Mouse (Mus musculus) splenic B cell, adult 2 months (primary cell): Measurements from ENCODE around the gene Dcaf5.
"Not testable (repeated sequence)": the region's sequence is repeated elsewhere in the genome, so short reads cannot be mapped to it uniquely, and the experiment has no call there.

ENCODE experiments used
- DNase-seq: peaks from one replicate; pipeline ENCODE4 v3.0.0-alpha.2; 2011; ENCODE audit warnings: low read depth, low spot score
- H3K27me3 ChIP-seq: 2 replicates; pipeline ENCODE4 v1.6.1; 2012; ENCODE audit warnings: mild to moderate bottlenecking, low read length, moderate library complexity, mixed read lengths; ENCODE audit not compliant: control insufficient read depth, poor library complexity, insufficient read depth, severe bottlenecking
- H3K36me3 ChIP-seq: 2 replicates; pipeline ENCODE4 v1.6.1; 2012; ENCODE audit warnings: mild to moderate bottlenecking, low read length, moderate library complexity, mixed read lengths; ENCODE audit not compliant: control insufficient read depth, poor library complexity, insufficient read depth, severe bottlenecking

Dcaf5 gene

DNA sequence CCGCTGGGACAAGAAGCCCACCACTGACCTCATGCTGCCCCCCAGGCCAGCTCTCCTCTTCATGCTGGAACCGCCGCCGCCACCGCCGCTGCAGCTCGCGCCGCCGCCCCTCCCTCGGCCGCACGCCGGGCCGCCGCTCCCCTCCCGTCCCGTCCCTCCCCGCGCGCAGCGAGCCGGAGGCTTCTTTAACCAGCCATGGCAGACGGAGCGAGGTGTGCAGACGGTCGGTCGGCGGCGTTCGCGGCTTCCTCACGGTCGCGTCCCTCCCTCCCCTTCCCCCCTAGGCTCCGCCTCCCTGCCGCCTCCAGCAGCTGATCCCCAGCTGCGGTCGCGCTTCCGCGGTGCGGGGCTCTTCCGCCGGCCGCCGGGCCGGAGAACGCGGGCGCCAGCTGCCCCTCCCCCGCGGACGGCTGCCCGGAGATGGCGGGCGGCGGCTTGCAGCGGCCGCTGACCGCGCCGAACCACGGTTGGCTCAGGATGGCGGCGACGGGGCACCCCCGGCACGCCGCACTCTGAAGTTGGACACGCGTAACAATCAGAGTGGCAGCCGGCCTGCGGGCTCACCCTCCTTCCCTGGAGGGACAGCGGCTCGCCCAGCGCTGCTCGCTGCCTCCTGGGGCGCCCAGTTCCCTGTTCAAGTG lies at the start of gene Dcaf5:
Gene Dcaf5, minus strand, starts transcription at position 266 of the 641 bp plus-strand sequence.
- Histone ChIP-seq H3K27me3 (no peaks in the 10 kb centered on the region), H3K36me3 (no peaks in the 10 kb centered on the region)
- peak; percentile 85 for DNase-seq

DNA sequence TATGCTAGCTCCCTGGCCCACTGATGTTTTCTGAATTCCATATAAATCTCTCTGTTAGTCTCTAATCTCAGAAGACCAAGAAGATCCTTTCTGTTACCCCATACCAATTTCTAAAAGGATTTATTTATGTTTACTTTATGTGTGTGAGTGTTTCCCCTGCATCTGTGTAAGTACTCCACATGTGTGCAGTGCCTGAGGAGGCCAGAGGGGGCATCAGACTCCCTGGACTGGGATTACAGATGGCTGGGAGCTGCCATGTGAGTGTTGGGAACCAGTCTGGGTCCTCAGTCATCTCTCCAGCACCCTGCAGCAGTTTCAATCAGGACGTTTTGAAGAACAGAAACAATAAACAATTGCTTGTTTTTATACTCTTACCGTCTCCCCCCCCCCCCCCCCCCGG lies 47.0 kb upstream of the Dcaf5 start:
- no peak for DNase-seq
- Histone ChIP-seq H3K27me3 (no peaks in the 10 kb centered on the region), H3K36me3 (peaks cover 12% of the 10 kb centered on the region)

DNA sequence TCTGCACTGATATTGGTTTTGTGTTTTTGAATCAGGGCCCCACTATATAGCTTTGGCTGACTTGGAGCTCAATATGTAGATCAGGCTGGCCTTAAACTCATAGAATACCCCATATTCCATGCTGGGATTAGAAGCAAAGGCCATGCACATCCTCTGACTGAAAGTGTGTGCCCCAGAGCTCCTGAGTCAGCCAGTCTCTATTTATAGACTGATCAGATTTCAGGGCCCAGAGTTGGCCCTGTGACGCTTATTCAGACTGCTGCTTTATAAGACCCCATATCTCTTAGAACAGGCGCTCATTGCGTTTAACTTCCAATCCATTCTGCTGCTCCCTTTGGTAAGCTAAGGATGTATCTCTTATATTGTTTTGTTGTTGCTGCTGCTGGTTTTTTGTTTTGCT lies 43.6 kb upstream of the Dcaf5 start:
- DNase-seq: no peak
- H3K36me3 ChIP-seq: peaks cover 10% of the 10 kb centered on the region
- H3K27me3 ChIP-seq: no peaks in the 10 kb centered on the region

DNA sequence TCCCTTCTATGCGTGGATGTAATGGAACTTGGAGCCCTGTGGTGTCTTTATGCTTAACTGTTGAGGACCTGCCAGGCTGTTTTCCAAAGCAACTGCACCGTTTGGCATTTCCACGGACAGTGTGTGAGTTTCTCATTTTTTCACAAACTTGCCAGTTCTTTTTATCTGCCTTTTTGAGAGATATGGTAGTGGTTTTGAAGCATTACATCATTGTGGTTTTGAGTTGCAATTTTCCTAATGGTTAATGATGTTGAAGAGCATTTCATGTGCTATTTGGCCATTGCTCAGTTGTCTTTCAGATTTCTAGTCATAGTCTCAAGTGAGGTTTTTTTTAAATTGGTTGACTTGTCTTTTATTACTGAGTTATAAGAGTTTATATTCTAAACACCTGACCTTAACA lies 37.3 kb upstream of the Dcaf5 start:
- H3K36me3 ChIP-seq: 0 out of 2 replicates have a peak, but pooled peaks cover 2% of the 10 kb centered on the region
- H3K27me3 ChIP-seq: no peaks in the 10 kb centered on the region
- DNase-seq: no peak

DNA sequence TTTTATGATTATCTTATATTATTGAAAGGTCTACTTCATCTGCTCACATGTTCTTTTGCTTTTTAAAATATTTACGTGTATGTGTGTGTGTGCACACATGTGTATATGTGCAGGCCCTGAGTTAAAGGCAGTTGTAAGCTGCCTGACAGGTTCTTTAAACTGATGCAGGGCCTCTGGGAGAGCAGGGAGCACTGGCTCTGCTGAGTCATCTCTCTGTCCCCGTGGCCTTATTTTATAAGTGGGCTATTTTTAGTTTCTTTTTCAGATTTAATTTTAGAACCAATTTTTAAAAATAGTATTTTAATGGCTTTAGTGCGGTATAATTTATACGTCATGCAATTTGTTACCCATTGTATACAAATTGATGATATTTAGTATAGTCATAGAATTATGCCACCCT lies 35.5 kb upstream of the Dcaf5 start:
- Histone ChIP-seq H3K27me3 (no peaks in the 10 kb centered on the region), H3K36me3 (0 out of 2 replicates have a peak, but pooled peaks cover 2% of the 10 kb centered on the region)
- no peak for DNase-seq

DNA sequence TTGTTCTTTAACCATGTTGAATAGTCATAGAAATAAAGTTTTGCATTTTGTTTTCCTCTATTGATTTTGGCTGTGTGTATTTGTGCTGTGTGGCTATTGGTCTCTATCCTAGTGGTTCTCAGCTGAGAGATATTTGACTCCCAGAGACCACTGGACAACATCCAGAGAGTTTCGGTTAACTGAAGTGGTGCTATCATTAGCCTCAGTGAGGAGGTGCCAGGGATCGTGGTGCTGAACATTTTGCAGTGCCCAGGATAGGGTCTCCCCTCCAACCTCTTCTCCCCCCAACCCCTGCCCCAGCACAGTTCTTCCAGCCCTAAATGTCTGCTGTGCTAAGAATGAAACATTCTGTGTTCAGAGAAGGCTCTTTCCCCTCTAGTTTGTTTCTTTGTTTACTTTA lies 33.8 kb upstream of the Dcaf5 start:
- no peaks in the 10 kb centered on the region for H3K36me3 ChIP-seq
- no peaks in the 10 kb centered on the region for H3K27me3 ChIP-seq
- no peak for DNase-seq

DNA sequence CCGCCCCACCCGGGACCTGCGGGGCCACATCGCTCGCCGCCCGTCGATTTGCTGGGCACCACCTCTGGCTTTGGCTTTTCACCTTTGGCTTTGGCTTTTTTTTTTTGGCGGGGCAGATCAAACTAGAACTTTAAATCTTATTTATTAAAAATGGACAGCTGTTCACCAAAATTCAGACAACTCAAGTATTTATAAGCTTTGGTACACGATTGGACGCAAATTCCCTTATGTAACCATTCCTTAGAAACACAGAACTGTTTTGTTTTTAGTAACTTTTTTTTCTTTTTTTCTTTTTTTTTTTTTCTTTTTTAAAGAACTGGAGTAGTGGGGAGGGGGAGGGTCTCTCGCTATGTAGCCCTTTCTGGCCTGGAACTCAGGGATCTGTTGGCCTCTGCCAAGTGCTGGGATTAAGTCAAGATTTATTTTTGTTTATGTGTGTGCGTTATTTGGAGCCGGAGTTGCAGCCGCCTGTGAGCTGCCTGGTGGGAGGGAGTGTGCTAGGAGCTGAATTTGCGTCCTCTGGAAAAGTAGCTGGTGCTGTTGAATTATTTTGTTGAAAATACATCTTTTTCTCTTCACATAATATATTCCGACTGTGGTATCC lies 27.4 kb upstream of the Dcaf5 start:
- Histone ChIP-seq H3K36me3 (no peaks in the 10 kb centered on the region), H3K27me3 (no peaks in the 10 kb centered on the region)
- DNase-seq: no peak

DNA sequence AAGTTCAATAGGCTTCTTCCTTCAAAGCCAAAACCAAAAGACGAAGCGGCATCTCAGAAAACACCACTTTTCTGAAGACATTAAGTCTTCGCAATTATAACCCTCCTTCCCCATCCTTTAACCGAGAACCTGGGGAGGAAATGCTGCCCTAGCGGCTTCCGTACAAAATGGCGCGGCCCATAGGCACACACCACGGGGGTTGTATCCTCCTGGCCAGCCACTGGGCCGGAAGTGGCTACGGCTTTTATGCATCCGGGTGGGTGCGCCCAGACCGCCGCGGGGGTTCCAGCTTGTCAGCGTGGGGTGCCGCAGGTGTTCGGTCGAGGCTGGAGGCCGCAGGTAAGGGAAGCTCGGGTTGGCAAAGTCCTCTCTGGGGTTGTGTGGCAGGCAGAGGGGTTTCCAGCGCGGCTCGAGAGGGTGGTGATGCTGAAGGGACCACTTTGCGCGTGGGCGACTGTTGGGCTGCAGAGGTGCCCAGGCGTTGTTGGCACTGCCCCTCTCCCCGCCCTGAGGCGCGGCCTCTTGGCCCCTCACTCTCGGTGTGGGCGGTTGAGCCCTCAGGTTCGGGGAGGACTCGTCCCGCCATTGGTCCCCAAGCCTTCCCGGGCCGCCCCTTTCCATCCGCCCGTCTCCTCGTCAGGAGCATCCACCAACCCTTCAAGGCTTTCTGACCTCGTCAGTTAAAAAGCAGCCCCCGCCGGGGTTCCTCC lies 26.7 kb upstream of the Dcaf5 start, which contains the start of gene Exd2:
Gene Exd2, plus strand, starts transcription at position 154 of the 710 bp plus-strand sequence.
- Histone ChIP-seq H3K27me3 (no peaks in the 10 kb centered on the region), H3K36me3 (no peaks in the 10 kb centered on the region)
- peak; percentile 90 for DNase-seq

DNA sequence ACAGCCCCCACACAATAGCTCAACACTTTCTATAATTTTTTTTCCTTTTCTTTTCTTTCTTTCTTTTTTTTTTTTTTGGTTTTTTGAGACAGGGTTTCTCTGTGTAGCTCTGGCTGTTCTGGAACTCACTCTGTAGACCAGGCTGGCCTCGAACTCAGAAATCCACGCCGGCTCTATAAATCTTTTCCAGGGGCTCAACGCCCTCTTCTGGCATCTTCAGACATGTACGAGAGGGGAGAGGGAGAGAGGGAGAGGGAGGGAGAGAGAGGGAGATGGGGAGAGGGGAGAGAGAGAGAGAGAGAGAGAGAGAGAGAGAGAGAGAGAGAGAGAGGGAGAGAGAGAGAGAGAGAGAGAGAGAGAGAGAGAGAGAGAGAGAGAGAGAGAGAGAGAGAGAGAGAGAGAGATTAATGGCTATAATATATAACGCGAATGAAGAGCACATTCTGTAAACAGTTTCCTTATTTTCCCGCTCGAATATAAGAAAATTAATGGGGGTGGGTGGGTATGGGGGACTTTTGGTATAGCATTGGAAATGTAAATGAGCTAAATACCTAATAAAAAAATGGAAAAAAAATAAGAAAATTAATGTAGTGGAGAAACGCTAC lies 26.0 kb upstream of the Dcaf5 start:
- DNase-seq: peak; percentile 11
- not testable (repeated sequence) for H3K36me3 ChIP-seq

DNA sequence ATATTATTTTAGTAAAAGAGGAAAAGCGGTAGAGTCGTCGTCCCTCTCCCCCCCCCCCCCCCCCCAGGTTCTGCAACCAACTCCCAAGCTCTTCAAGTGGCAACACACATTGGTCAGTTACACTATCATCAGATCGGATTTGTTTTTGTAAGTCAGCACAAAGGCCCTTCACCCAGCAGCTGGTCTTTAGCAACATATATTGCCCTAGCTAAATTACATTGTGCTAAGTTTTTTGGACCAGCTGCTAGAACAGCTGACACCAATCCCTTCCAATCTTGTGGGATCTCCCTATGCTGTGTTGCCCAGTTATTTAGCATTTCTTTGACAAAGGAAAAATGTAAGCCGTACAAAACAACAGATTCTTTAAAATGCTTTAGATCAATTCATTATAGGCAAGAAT lies 21.6 kb upstream of the Dcaf5 start:
- H3K27me3 ChIP-seq: no peaks in the 10 kb centered on the region
- no peak for DNase-seq
- no peaks in the 10 kb centered on the region for H3K36me3 ChIP-seq

More for the DNA sequence above, 26.0 kb upstream of the Dcaf5 start:
- H3K27me3 ChIP-seq: not testable (repeated sequence)

DNA sequence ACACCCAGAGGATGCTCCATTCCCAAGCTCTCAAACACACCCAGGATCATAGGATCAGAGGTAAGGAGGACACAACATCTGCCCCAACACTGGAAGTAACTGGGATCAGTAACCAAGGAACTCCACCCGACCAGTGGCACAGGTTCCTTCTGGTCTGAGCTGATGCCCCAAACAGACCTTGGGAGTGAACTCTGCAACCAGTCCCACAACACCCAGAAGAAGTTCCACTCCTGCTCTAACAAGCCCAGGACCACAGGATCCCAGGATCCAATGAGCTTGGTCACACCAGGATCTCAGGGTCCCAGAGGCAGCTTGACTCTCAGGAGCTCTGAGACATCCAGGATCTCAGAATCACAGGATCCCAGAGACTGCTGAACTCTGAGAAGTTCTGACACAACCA lies 17.1 kb upstream of the Dcaf5 start:
- H3K36me3 ChIP-seq: no peaks in the 10 kb centered on the region
- DNase-seq: no peak
- H3K27me3 ChIP-seq: no peaks in the 10 kb centered on the region

DNA sequence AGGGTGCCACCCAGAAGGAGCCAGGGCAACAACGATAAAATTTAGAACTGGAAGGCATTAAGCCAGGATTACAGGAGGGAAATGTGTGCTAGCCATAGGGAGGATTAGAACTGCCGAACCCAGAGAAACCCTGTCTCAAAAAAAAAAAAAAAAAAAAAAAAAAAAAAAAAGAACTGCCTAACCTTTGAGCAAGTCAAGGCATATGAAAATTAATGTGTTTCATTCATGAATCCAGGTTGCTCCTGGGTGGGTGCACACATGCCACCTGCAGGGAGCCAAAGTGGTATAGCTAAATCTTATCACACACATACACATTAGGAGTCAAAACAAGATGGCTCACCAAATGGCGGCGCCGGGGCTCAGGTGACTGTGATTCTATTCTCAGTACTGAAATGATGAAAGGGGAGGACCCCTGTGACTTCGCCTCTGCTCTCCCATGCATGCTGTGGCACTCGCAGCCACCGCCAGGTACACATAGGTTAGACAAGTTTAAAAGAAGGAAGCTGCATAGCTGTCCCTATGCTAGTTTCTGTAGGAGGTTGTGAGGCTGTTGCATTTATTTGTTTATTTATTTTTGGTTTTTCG lies 8.2 kb upstream of the Dcaf5 start:
- no peak for DNase-seq
- H3K36me3 ChIP-seq: no peaks in the 10 kb centered on the region
- H3K27me3 ChIP-seq: no peaks in the 10 kb centered on the region

DNA sequence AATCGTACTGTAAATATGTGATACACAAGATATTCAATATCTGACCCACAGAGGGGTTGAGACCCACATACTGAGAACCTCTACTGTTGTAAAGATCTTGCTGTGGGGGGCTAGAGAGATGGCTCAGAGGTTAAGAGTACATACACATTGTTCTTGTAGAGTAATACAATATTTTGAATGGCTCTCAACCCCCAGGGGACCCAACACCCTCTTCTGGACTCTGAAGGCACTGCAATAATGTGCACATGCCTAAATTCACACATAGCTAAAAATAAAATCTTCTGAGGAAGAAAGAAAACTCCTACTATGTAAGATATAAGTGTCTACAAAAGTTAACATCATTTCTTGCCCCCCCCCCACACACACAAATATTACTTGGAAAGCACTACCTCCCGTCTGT lies 4.6 kb upstream of the Dcaf5 start:
- peak; percentile 67 for DNase-seq
- H3K36me3 ChIP-seq: no peaks in the 10 kb centered on the region
- no peaks in the 10 kb centered on the region for H3K27me3 ChIP-seq

DNA sequence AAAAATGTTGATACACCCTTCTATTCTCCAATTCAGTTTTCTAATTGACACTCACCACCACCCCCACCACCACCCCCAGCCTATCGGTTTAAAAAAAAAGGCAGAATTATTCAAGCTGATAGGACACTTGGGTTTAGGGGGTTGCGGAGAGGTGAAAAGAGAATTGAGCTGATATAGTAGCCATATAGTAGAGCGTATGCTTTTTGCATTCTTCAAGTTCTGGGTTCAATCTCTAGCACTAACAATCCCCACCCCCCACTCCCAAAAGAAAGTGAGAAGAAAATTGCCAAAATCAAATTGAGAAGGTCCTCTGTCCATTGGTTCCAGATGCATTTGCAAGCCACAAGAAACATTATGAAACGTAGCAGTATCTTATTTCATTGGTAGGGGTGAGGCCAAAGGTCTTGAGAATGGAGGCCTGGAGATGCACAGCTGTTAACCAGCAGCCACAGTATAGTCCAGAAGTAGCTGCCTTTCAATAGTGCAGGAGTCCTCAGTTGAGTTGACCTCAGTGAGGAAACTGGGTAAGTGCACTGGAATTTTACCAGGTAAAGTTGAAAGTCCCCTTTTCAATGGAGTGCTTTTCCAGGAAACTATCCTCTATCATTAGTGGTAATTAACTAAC lies 762 bp upstream of the Dcaf5 start:
- Histone ChIP-seq H3K27me3 (no peaks in the 10 kb centered on the region), H3K36me3 (no peaks in the 10 kb centered on the region)
- DNase-seq: no peak
